36 mouse cellular contexts compared by ENCODE assay signal in the genomic region with DNA sequence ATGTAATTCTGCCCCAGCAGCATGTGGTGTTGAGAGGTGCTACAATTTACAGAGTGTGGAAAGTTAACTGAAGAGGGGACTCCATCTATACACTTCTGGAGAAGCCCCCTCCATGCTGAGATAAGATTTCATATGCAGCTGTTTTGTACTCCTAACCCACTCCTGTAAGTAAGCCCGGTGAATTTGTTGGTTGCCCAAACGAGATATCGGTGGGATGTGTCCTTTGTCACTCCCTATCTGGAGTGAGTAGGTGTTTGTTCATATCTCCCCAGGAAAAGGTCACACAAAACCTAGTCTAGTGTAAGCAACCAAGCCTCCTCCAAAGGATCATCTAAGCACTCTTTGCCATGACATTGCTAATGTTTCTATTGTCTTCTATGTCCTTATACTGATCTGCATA. TPM values are rescaled to one million over a fixed set of nuclear protein-coding genes. Genes with fewer than 3 reads are reported as not detected.
"Had no signal": no experiment of that assay in that cellular context is flagged by ENCODE, and none has a peak within 500 bp of the region (broad histone marks: within the 10 kb centered on the region; RNA-seq: fewer than 3 reads in every experiment).

No protein-coding gene starts in this region.

- ATAC-seq: hindbrain, embryonic 16.5 days; inflammation-experienced regulatory T-cells, adult 6 months; intestine, embryonic 15.5 days; intestine, postnatal 0 days had no signal

- H3K4me2 ChIP-seq: heart, embryonic 12.5 days; hindbrain, embryonic 12.5 days; hindbrain, embryonic 14.5 days; intestine, embryonic 15.5 days; limb, embryonic 13.5 days; limb, embryonic 15.5 days had no signal

- H3K27me3 ChIP-seq: heart, embryonic 12.5 days; hindbrain, embryonic 12.5 days; intestine, embryonic 15.5 days; limb, embryonic 13.5 days; limb, embryonic 15.5 days; liver, embryonic 15.5 days had no signal

- DNase-seq: gastrocnemius, adult 2 months; gastrocnemius, postnatal 10 days; gastrocnemius, postnatal 25 days; heart, adult 18-20 months; heart, postnatal 10 days; heart, postnatal 4 days; kidney, adult 18-20 months; kidney, adult 8-10 months; kidney, postnatal 10 days; kidney, postnatal 25 days; kidney, postnatal 4 days; layer of hippocampus, adult 9-11 months; layer of hippocampus, postnatal 36 days; left cerebral cortex, postnatal 4 days had no signal

- H3K9ac ChIP-seq: heart, embryonic 12.5 days; hindbrain, embryonic 12.5 days; hindbrain, embryonic 14.5 days; intestine, embryonic 15.5 days; limb, embryonic 13.5 days; limb, embryonic 15.5 days; liver, embryonic 15.5 days had no signal

- H3K9me3 ChIP-seq: heart, embryonic 10.5 days; heart, embryonic 12.5 days; hindbrain, embryonic 10.5 days; hindbrain, embryonic 12.5 days; intestine, embryonic 15.5 days; limb, embryonic 13.5 days; limb, embryonic 15.5 days; liver, embryonic 15.5 days had no signal

- H3K4me1 ChIP-seq: intestine, embryonic 15.5 days had no signal

- H3K4me3 ChIP-seq: gastrocnemius, adult 2 months; heart, embryonic 10.5 days; heart, embryonic 12.5 days; hindbrain, embryonic 10.5 days; hindbrain, embryonic 12.5 days; intestine, embryonic 15.5 days; limb, embryonic 13.5 days; limb, embryonic 15.5 days; liver, embryonic 15.5 days had no signal

- H3K27ac ChIP-seq: gastrocnemius, adult 2 months; heart, embryonic 10.5 days; hindbrain, embryonic 10.5 days; hindbrain, embryonic 12.5 days; hindbrain, embryonic 14.5 days; intestine, embryonic 15.5 days; limb, embryonic 13.5 days; limb, embryonic 15.5 days; liver, embryonic 15.5 days had no signal

- H3K36me3 ChIP-seq: heart, embryonic 10.5 days; heart, embryonic 12.5 days; hindbrain, embryonic 12.5 days; intestine, embryonic 15.5 days; limb, embryonic 13.5 days; limb, embryonic 15.5 days; liver, embryonic 15.5 days had no signal

RNA-seq across cellular contexts. Expression of a gene that starts 2.2 kb away (rescaled TPM):
- total RNA-seq: gastrocnemius, adult 2 months; gastrocnemius, postnatal 10 days; gastrocnemius, postnatal 25 days; gastrocnemius, postnatal 4 days; granulocyte monocyte progenitor cell, adult 5-6 weeks; heart, adult 18-20 months; heart, postnatal 10 days; heart, postnatal 25 days; heart, postnatal 4 days; layer of hippocampus, postnatal 14 days; layer of hippocampus, postnatal 36 days; left cerebral cortex, adult 18-20 months; left cerebral cortex, postnatal 4 days had no signal
- polyA plus RNA-seq: heart, embryonic 10.5 days; heart, embryonic 12.5 days; heart, embryonic 14.5 days; heart, embryonic 16.5 days; inflammation-experienced regulatory T-cells, adult 6 months; intestine, postnatal 0 days; kidney, embryonic 14.5 days; kidney, embryonic 16.5 days; limb, embryonic 11.5 days; limb, embryonic 13.5 days; limb, embryonic 15.5 days had no signal
